12 mouse cellular contexts compared by ENCODE assay signal in genomic region chr13:111984081-111984574, GRCm38 (mm10).
A peak's percentile ranks its signal among the peaks of the same experiment; 100 is the strongest.
DNase-seq lines count a peak whose midpoint lies in the region; ATAC-seq and TF ChIP-seq lines count a peak whose summit lies in the region.
"Had no signal": no experiment of that assay in that cellular context is flagged by ENCODE, and none has a peak within 500 bp of the region (broad histone marks: within the 10 kb centered on the region; RNA-seq: fewer than 3 reads in every experiment).

No protein-coding gene starts in this region.

- H3K4me1 ChIP-seq in hindbrain, postnatal 0 days (ENCODE audit: insufficient read depth, low read length): peaks cover 14% of the 10 kb centered on the region
- H3K4me1 ChIP-seq in hindbrain, embryonic 12.5 days: peaks cover 14% of the 10 kb centered on the region
- peaks cover 8% of the 10 kb centered on the region for H3K4me1 ChIP-seq in heart, embryonic 11.5 days (ENCODE audit: control insufficient read depth, insufficient read depth, low read length)

- DNase-seq in hindbrain, postnatal 0 days (ENCODE audit: low spot score): no peak
- peak; percentile 66 to 70 for DNase-seq in spleen, postnatal 36 days (ENCODE audit: low spot score in 2 of 2)
- DNase-seq in spleen, postnatal 4 days (ENCODE audit: low spot score in 2 of 2): no peak
- no peak for DNase-seq in cerebellum, postnatal 4 days (ENCODE audit: low spot score in 2 of 2)
- DNase-seq in retina, embryonic 14.5 days (ENCODE audit: low spot score): no peak
- DNase-seq: cerebellum, adult 8-10 months; gastrocnemius, postnatal 25 days; kidney, adult 18-20 months; right cerebral cortex, postnatal 14 days had no signal

- WGBS in hindbrain, postnatal 0 days: 58% methylated on average over 10 of the region's 10 CpGs
- WGBS in hindbrain, embryonic 12.5 days: 84% methylated on average over 10 of the region's 10 CpGs
- 60% methylated on average over 10 of the region's 10 CpGs for WGBS in heart, embryonic 11.5 days (ENCODE audit: insufficient replicate concordance)

- no peaks in the 10 kb centered on the region for H3K36me3 ChIP-seq in hindbrain, postnatal 0 days (ENCODE audit: insufficient read depth, low read length)
- no peaks in the 10 kb centered on the region for H3K36me3 ChIP-seq in hindbrain, embryonic 12.5 days
- no peaks in the 10 kb centered on the region for H3K36me3 ChIP-seq in heart, embryonic 11.5 days (ENCODE audit: control insufficient read depth, insufficient read depth, low read length)

- no peaks in the 10 kb centered on the region for H3K9me3 ChIP-seq in hindbrain, postnatal 0 days (ENCODE audit: low read length)
- H3K9me3 ChIP-seq in hindbrain, embryonic 12.5 days (replicated peaks): no peaks in the 10 kb centered on the region
- no peaks in the 10 kb centered on the region for H3K9me3 ChIP-seq in heart, embryonic 11.5 days (replicated peaks; ENCODE audit: control insufficient read depth, low read length)

- no peaks in the 10 kb centered on the region for H3K27me3 ChIP-seq in hindbrain, postnatal 0 days (ENCODE audit: insufficient read depth, low read length)
- no peaks in the 10 kb centered on the region for H3K27me3 ChIP-seq in hindbrain, embryonic 12.5 days
- no peaks in the 10 kb centered on the region for H3K27me3 ChIP-seq in heart, embryonic 11.5 days (ENCODE audit: control insufficient read depth, insufficient read depth, low read length)

- ATAC-seq in hindbrain, postnatal 0 days: peak; percentile 52
- no peak for ATAC-seq in hindbrain, embryonic 12.5 days (ENCODE audit: low FRiP score)
- ATAC-seq in monocyte, adult 5-6 weeks (replicated peaks; ENCODE audit: insufficient number of reproducible peaks, low FRiP score, low TSS enrichment, poor library complexity, severe bottlenecking): peak; percentile 67
- ATAC-seq in heart, embryonic 11.5 days (replicated peaks; ENCODE audit: insufficient number of reproducible peaks, low FRiP score, low TSS enrichment): no peak

- no peak for TF ChIP-seq CTCF in hindbrain, postnatal 0 days (IDR thresholded peaks at IDR 0.05; ENCODE audit: low read depth)

- no peak overlapping the region for H3K4me2 ChIP-seq in hindbrain, postnatal 0 days (ENCODE audit: low read depth, low read length)
- no peak overlapping the region for H3K4me2 ChIP-seq in hindbrain, embryonic 12.5 days (replicated peaks)
- no peak overlapping the region for H3K4me2 ChIP-seq in heart, embryonic 11.5 days

- no peak overlapping the region for H3K27ac ChIP-seq in hindbrain, postnatal 0 days
- H3K27ac ChIP-seq in hindbrain, embryonic 12.5 days: no peak overlapping the region
- H3K27ac ChIP-seq in heart, embryonic 11.5 days (ENCODE audit: low read depth, low read length): no peak overlapping the region

- H3K4me3 ChIP-seq in hindbrain, postnatal 0 days (ENCODE audit: low read length): no peak overlapping the region
- no peak overlapping the region for H3K4me3 ChIP-seq in hindbrain, embryonic 12.5 days
- H3K4me3 ChIP-seq in heart, embryonic 11.5 days (ENCODE audit: low read depth, low read length): no peak overlapping the region

- H3K9ac ChIP-seq in hindbrain, postnatal 0 days (replicated peaks; ENCODE audit: low read length): no peak overlapping the region
- no peak overlapping the region for H3K9ac ChIP-seq in hindbrain, embryonic 12.5 days
- no peak overlapping the region for H3K9ac ChIP-seq in heart, embryonic 11.5 days (ENCODE audit: low read depth, low read length)

Comparison
In these comparisons a context has a peak if more than half of its experiments do, and no peak if none do; other contexts are left out.
1. ATAC-seq: peak in hindbrain, postnatal 0 days (single experiment) and monocyte, adult 5-6 weeks (single experiment); none in hindbrain, embryonic 12.5 days (single experiment) and heart, embryonic 11.5 days (single experiment).
2. DNase-seq: peak in spleen, postnatal 36 days (2 of 2); none in hindbrain, postnatal 0 days (single experiment), spleen, postnatal 4 days (0 of 2), cerebellum, postnatal 4 days (0 of 2) and retina, embryonic 14.5 days (single experiment).